Mouse (Mus musculus) ovary, adult 10 weeks (tissue): ENCODE data around the gene Stk11ip. TPM values are rescaled to one million over a fixed set of nuclear protein-coding genes. Genes with fewer than 3 reads are reported as not detected.

Experiments used
- polyA plus RNA-seq: library from polyadenylated mRNA; stranded (reverse); fragments of 350-450 nt; fragmentation: Illumina TruSeq; extraction: RNeasy Lipid Tissue Mini Kit (QIAGEN cat#74804); gene quantifications from one replicate; pipeline ENCODE4 v1.2.3, GENCODE M21; 2014

Gene Stk11ip
- 2.5 TPM for polyA plus RNA-seq

DNA sequence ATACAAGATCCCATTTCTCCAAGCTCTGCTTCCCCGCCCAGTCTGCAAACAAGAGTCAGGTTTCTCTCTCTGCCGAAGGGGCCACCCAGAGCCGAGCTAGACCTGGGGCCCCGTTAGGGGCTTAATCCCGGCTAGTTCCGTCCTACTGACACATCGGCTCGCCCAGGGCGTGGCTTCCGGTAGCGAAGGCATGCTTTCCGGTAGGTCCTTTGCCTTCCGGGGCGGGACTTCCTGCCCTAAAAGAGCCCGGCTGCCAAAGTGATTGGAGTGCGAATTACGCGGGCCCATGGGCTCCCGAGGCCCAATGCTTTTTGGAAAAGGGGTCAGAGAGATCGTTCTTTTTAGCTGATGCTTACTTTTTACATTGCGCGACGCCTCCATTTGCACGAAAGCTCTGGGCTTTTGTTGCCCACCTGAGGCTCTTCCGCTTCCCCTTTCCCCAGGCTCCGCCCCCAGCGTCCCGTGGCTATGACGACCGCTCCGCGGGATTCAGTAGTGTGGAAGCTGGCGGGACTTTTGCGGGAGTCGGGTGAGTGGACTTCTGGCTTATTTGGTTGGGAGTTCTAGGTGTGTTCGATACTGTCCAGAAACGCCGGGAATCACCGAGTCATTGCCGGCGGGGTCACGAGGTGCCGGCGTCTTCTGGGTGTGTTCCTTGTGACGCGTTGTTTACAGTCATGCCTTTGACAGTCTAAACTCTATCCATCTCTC is at the start of gene Stk11ip:
TSS of gene Stk11ip (plus strand) at position 209 of the 711 bp plus-strand sequence.

DNA sequence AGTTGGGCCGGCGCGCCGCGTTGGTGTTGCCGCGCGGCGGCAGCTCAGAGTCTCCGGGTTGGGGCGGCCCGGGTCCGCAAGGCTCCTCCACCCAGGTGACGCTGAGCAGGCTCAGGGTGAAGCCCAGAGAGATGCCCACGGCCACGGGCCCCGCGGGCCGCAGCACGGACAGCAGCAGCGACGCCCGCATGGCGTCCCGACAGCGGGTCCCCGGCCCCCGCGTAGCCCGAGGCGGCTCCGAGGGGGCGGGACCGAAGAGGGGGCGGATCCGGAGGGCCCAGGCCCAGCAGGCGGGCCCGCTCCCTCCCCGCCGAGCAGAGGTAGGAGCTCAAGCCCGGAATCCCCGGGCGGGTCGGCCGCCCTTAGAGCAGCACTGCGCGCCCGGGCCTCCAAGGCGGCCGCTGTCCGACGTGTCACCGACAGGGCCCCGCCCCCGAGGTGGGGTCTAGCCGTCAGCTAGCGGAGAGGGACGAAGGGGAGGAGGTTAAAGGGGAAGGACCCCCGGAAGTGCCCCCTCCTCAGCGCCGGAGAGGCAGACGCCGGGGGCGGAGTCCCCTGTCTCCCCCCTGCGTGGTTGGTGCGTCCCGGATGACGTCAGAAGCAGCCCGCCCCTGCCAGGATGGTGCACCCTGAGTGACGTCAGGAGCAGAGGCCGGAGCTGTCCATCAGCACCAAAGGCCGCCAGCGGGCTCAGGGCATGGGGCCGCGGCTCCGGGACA is 42.3 kb upstream of the Stk11ip start, which contains the start of the genes Chpf and Tmem198:
TSS of gene Chpf (minus strand) at position 392 of the 719 bp plus-strand sequence.
TSS of gene Tmem198 (plus strand) at position 617 of the 719 bp plus-strand sequence.

DNA sequence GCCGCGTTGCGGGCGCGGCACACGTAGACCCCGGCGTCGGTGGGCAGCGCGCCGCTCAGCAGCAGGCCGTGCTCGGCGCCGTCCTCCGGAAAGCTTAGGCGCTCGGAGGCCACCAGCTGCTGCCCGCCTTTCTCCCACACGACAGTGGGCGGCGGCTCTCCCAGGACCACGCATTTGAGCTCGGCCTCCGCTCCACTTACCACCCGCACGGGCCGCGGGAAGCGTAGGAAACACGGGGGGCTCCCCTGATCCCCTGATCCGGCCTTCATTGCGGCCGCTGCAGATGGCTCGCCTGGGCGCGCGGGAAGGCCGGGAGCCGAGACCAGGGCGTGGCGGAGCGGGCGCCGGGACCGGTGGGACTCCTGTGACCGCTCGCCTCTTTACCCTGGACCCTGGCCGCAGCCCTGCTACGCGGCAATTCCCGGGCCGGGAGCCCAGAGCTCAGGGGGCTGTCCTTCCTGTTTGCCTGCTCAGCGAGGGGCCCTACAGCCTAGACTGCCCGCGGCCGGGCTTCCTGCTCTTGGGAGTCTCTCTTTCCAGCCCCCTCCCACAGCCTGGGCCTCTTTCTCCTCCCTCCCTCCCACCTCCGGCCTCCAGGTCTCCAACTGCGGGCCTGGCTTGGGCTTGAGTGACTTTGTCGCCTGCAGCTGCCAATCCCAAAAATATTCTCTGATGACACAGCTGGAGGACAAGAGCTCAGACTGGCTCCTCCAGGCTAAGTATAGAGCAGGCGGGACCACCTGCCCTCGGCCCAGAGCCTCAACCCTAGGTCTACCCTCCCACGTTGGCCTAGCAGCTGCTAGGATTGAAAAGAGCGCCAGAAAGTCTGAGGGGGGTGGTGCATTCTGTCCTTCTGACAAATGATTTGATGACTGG is 15.1 kb upstream of the Stk11ip start, which contains the start of gene Obsl1:
TSS of gene Obsl1 (minus strand) at position 497 of the 876 bp plus-strand sequence.

DNA sequence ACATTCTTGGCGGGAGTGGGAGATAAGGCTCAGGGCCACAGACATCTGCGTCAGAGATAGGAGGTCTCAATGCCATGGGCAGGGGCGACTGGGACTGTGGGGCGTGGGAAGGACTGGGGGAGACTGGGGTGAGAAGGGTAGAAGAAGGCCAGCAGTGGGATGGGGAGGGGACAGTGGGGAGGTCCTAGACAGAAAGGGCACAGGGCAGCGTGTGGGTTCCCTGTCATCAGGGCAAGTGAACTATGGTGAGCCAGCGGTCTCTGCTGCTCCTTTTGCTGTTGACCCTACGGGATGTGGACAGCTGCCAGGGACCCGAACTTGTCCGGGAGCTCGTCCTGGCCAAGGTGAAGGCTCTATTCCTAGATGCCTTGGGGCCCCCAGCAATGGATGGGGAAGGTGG is 14.3 kb upstream of the Stk11ip start, which contains the start of gene Inha:
TSS of gene Inha (plus strand) at position 72 of the 400 bp plus-strand sequence.

DNA sequence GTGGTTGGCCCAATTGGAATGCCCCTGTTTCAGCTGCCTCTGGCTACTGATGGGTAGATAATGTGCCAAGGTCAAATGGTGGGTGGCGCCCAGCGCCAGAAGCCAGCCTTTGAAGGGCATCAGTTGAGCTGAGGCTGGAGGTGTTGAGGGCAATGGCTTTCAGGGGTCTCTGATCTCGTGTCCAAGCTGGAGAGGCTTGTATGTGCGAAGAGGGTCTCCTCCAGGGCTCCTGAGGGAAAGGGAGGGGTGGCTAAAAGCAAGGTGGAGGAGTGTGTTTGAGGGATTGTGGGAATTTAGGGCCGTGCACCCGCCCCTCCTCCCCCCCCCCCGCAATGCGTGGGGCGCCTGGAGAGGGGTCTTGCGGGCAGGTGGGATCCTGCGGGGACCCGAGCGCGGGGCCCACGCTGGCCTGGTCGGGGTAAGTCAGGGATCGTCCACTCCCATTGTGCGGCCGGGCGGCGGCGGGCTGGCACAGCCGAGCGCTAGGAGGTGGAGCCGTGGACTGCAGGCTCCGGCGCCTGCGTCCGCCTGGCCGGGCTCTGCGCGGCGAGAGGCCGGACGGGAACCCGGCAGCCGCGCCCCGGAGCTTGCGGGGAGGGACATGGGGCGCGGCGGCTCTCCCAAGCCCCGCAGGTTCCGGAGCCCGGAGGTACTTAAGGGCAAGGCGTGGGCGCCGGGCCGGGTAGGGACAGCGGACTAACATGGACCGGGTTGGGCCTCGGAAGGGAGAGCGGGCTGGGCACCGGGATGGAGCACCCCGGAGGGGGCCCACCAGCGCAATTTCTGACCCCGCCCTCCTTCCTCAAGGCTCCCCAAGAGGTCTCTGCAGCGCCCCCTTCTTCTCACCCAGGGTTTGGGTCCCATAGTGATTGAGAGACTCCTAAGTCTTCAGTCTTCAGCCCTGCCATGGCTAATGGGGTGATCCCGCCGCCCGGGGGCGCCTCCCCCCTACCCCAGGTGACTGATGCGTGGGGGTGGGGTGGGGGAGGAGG is 24.9 kb downstream of the Stk11ip start, which contains the start of gene Slc4a3:
TSS of gene Slc4a3 (plus strand) at position 302 of the 992 bp plus-strand sequence.

Other genes with a start within 250 kb of the Stk11ip start
- not detected for gene Resp18, start 243.1 kb upstream of the Stk11ip start, polyA plus RNA-seq
- 3.9 TPM for gene Dnpep, start 203.5 kb upstream of the Stk11ip start, polyA plus RNA-seq
- 2.7 TPM for gene Des, start 161.2 kb upstream of the Stk11ip start, polyA plus RNA-seq
- gene Speg, start 146.2 kb upstream of the Stk11ip start, polyA plus RNA-seq = 3.6 TPM
- 5.9 TPM for gene Gmppa, start 85.6 kb upstream of the Stk11ip start, polyA plus RNA-seq
- not detected for gene Asic4, start 71.1 kb upstream of the Stk11ip start, polyA plus RNA-seq
- 0.77 TPM for gene Chpf, start 42.2 kb upstream of the Stk11ip start, polyA plus RNA-seq
- not detected for gene Tmem198, start 42.0 kb upstream of the Stk11ip start, polyA plus RNA-seq
- gene Obsl1, start 15.1 kb upstream of the Stk11ip start, polyA plus RNA-seq = 5.4 TPM
- 170 TPM for gene Inha, start 14.5 kb upstream of the Stk11ip start, polyA plus RNA-seq
- 0.31 TPM for gene Slc4a3, start 24.7 kb downstream of the Stk11ip start, polyA plus RNA-seq